Mouse (Mus musculus) stomach, embryonic 14.5 days (tissue): ENCODE measurements around the gene Arhgef3. TPM values are rescaled to one million over a fixed set of nuclear protein-coding genes. Genes with fewer than 3 reads are reported as not detected.

Source experiments
- ATAC-seq: fragments of 200-750 bp; cut with Nextera tagmentation; 2 replicates; pipeline ENCODE4 v1.8.0; 2017; ENCODE audit warnings: low read depth, moderate TSS enrichment; ENCODE audit not compliant: insufficient number of reproducible peaks, insufficient read depth, low FRiP score
- H3K27ac ChIP-seq: fragments of 300-500 bp; sonication (generic); 2 replicates; pipeline ENCODE4 v1.5.1; 2014; ENCODE audit warnings: mild to moderate bottlenecking, low read length, moderate library complexity, mixed read lengths
- H3K27me3 ChIP-seq: fragments of 300-500 bp; sonication (generic); 2 replicates; pipeline ENCODE4 v1.6.1; 2014; ENCODE audit warnings: low read length, control low read depth, mixed read lengths; ENCODE audit not compliant: control insufficient read depth, insufficient read depth
- H3K36me3 ChIP-seq: fragments of 300-500 bp; sonication (generic); 2 replicates; pipeline ENCODE4 v1.6.1; 2014; ENCODE audit warnings: mild to moderate bottlenecking, control low read depth, low read length, moderate library complexity, mixed read lengths; ENCODE audit not compliant: control insufficient read depth, insufficient read depth
- H3K4me1 ChIP-seq: fragments of 300-500 bp; sonication (generic); 2 replicates; pipeline ENCODE4 v1.6.1; 2014; ENCODE audit warnings: low read length, control low read depth, mixed read lengths; ENCODE audit not compliant: control insufficient read depth, insufficient read depth
- H3K4me2 ChIP-seq: fragments of 300-500 bp; sonication (generic); replicated peaks from 2 replicates; pipeline ENCODE4 v1.6.1; 2014; ENCODE audit warnings: low read depth, low read length, control low read depth
- H3K4me3 ChIP-seq: fragments of 300-500 bp; sonication (generic); 2 replicates; pipeline ENCODE4 v1.5.1; 2014; ENCODE audit warnings: low read depth, low read length, control low read depth
- H3K9ac ChIP-seq: fragments of 300-500 bp; sonication (generic); replicated peaks from 2 replicates; pipeline ENCODE4 v1.6.1; 2014; ENCODE audit warnings: low read depth, mild to moderate bottlenecking, control low read depth, low read length, moderate library complexity, mixed read lengths
- H3K9me3 ChIP-seq: fragments of 300-500 bp; sonication (generic); 2 replicates; pipeline ENCODE4 v1.6.1; 2016; ENCODE audit warnings: low read depth, low read length, control low read depth; ENCODE audit not compliant: control insufficient read depth
- WGBS: fragments of 180-500 bp; shearing (Covaris S2); extraction: QIAGEN DNeasy Blood & Tissue Kit; methylation state at CpG from one replicate; pipeline ENCODE4 v1.1.7; 2014; 5-methylcytosine and 5-hydroxymethylcytosine counted together
- polyA plus RNA-seq: library from polyadenylated mRNA; unstranded; fragments of >200 nt; fragmentation: Nextera tagmentation; extraction: Ambion mirVana; gene quantifications from 2 replicates; pipeline ENCODE4 v1.2.1, GENCODE M21; 2014

Gene Arhgef3
- polyA plus RNA-seq, 1 experiment from 2014 or later: 16.4 TPM

DNA sequence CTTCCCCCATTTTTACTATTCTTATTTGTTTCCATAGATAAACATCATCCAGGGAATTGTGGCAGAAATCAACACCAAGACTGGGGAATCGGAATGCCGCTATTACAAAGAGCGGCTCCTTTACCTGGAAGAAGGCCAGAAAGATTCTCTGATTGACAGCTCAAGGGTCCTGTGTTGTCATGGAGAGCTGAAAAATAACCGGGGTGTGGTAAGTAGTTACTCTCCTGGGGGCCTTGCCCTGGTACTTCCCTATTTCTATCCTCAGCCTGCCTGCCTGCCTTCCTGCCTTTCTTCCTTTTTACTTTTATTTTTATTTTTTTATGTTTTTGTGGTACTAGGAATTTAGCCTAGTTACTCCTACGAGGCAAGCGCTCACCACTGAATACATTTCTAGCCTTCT, 282.8 kb downstream of the Arhgef3 start:
- H3K36me3 ChIP-seq: no peaks in the 10 kb centered on the region
- H3K9ac ChIP-seq: no peak overlapping the region
- ATAC-seq: no peak
- 90% methylated on average over 6 of the region's 6 CpGs for WGBS
- no peak overlapping the region for H3K4me3 ChIP-seq
- no peaks in the 10 kb centered on the region for H3K4me1 ChIP-seq
- no peaks in the 10 kb centered on the region for H3K9me3 ChIP-seq
- H3K27ac ChIP-seq: no peak overlapping the region
- no peaks in the 10 kb centered on the region for H3K27me3 ChIP-seq
- H3K4me2 ChIP-seq: no peak overlapping the region

DNA sequence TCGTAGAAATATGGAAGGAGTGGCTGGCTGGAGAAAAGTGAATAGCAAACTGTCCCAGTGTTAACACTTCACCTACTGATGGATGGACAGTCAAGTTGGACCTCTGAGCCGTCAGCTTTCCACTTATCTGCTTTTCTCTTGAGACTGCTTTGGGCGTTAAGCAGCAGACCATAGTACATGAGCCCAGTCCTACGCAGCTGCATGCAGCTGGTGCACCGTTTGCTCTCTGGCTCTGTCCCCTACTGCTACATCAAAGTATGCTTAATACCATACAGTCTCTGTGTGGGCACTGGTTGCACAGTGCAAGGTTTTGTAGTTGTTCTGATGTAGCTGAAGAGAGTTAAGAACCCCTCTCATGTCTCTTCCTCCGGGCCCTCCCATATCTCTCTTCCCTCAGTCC, 285.8 kb downstream of the Arhgef3 start:
- Histone ChIP-seq H3K9me3 (no peaks in the 10 kb centered on the region), H3K9ac (no peak overlapping the region), H3K4me1 (no peaks in the 10 kb centered on the region), H3K4me2 (no peak overlapping the region), H3K4me3 (no peak overlapping the region), H3K27ac (no peak overlapping the region), H3K36me3 (no peaks in the 10 kb centered on the region), H3K27me3 (no peaks in the 10 kb centered on the region)
- WGBS: 67% methylated on average over 6 of the region's 6 CpGs
- ATAC-seq: peak; percentile 18; the same call in 1 of the 2 replicates

DNA sequence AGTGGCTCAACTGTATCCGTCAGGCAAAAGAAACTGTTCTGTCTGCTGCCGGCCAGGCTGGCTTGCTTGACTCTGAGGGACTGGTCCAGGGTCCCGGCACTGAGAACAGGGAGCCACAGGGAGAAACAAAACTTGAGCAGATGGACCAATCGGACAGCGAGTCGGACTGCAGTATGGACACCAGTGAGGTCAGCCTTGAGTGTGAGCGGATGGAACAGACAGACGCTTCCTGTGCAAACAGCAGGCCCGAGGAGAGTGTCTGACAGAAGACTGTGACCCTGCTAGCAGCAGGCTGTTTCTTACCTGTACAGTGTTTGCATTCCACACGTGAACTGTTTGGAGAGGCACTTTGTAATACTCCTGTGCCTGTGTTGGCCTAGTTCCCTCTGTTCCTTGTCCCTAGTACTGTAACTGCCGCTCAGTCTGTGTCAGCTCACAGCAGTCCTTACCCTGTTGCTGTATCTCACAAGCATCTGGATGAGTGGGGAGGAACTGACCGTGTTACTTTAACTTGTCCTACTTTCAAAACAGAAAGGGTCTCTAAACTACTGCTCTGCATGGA, 287.1 kb downstream of the Arhgef3 start:
- no peaks in the 10 kb centered on the region; the same call in 1 of the 2 replicates for H3K9me3 ChIP-seq
- no peaks in the 10 kb centered on the region for H3K36me3 ChIP-seq
- no peak overlapping the region for H3K9ac ChIP-seq
- ATAC-seq: 0 out of 2 replicates have a peak, but pooled peaks have one; percentile 14
- no peaks in the 10 kb centered on the region for H3K27me3 ChIP-seq
- WGBS: 72% methylated on average over 12 of the region's 12 CpGs
- H3K4me2 ChIP-seq: no peak overlapping the region
- peak overlapping the region; percentile 21; the same call in 1 of the 2 replicates for H3K27ac ChIP-seq
- no peak overlapping the region for H3K4me3 ChIP-seq
- H3K4me1 ChIP-seq: no peaks in the 10 kb centered on the region

DNA sequence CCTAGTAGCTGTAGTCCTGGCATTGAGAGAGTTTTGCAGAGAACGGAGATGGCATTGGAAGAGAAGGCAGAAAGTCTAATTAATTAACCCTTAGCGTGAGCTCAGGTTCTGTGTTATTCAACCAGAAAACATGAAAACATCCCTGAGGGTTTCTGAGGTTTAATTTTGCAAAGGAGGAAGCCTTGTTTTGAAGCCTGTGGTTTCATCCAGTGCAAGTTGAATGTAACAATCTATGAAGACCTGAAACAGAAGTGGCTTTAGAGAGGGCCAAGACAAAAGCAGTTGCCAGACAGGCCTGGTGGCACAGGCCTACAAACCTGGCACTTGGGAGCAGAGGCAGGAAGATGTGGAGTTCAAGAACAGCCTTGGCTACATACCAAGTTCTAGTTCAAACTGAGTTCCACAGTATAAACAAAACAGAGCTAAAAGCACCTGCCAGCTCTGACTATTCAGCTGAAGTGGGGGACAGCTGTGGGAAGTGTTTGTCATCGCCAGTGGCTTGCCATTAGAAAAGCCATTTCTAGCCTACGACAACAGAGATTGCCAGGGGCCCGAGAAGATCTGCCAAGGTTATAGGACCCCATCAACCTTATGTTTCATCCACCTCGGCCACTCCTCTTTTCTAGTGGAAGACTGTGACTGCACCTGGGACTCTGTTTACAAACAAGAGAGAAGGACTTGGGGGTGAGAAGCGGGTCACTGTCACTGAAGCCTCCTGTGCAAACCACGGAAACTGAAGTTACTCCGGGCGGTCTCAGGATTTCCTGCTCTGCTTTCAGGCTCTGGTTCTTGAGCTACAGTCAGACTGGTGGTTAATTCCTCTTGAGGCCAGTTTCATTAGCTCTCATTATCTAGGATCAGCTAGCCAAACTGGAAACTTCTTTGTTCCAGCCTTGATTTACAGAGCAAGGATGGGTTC, 287.9 kb downstream of the Arhgef3 start:
- 70% methylated on average over 10 of the region's 10 CpGs for WGBS
- no peak overlapping the region for H3K4me3 ChIP-seq
- no peaks in the 10 kb centered on the region for H3K36me3 ChIP-seq
- no peaks in the 10 kb centered on the region for H3K4me1 ChIP-seq
- H3K27me3 ChIP-seq: no peaks in the 10 kb centered on the region
- no peaks in the 10 kb centered on the region; the same call in 1 of the 2 replicates for H3K9me3 ChIP-seq
- no peak for ATAC-seq
- H3K9ac ChIP-seq: no peak overlapping the region
- H3K4me2 ChIP-seq: no peak overlapping the region
- peak overlapping the region; percentile 21; the same call in 1 of the 2 replicates for H3K27ac ChIP-seq

DNA sequence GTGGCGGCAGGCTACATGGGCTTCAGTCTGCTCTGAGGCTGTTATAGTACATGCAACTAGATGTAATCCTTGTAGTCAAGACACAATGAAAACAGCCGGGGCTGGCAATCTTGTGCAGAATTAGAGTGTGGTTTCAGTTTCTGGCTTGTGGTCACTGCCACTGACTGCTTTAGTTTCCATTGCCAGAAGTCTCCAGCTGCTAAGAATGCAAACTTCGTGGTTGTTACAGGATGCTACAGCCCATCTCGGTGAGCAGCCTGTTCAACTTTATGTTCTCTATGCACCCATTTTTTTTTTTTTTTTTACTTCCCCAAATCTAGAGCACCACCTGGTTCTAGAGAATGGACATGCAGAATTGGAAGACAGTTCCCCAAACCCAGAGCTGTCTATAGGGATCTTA, 290.8 kb downstream of the Arhgef3 start:
- Histone ChIP-seq H3K27me3 (no peaks in the 10 kb centered on the region), H3K4me3 (no peak overlapping the region), H3K27ac (no peak overlapping the region), H3K4me2 (no peak overlapping the region), H3K4me1 (no peaks in the 10 kb centered on the region), H3K9ac (no peak overlapping the region), H3K36me3 (no peaks in the 10 kb centered on the region), H3K9me3 (no peaks in the 10 kb centered on the region; the same call in 1 of the 2 replicates)
- 87% methylated on average over 4 of the region's 4 CpGs for WGBS
- ATAC-seq: no peak

DNA sequence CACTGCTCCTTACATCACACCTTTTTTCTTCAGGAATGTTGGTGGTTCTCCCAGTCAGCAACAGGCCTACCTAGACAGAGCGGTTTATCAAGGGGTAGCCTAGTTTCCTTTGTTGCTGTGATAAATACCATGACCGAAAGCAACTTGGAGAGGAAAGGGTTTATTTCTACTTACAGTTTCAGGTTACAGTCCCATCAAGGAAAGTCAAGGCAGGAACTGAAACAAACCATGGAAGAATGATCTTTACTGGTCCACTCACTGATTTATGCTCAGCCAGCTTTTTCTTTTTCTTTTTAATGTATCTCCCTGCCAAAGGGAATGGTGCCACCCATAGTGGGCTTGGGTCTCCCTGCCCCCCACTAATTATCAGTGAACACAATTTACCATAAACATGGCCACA, 291.2 kb downstream of the Arhgef3 start:
- whole genome bisulfite sequencing: 97% methylated on average over 2 of the region's 2 CpGs
- Histone ChIP-seq H3K4me1 (no peaks in the 10 kb centered on the region), H3K4me2 (no peak overlapping the region), H3K9me3 (no peaks in the 10 kb centered on the region; the same call in 1 of the 2 replicates), H3K27ac (no peak overlapping the region), H3K4me3 (no peak overlapping the region), H3K27me3 (no peaks in the 10 kb centered on the region), H3K9ac (no peak overlapping the region), H3K36me3 (no peaks in the 10 kb centered on the region)
- ATAC-seq: no peak

DNA sequence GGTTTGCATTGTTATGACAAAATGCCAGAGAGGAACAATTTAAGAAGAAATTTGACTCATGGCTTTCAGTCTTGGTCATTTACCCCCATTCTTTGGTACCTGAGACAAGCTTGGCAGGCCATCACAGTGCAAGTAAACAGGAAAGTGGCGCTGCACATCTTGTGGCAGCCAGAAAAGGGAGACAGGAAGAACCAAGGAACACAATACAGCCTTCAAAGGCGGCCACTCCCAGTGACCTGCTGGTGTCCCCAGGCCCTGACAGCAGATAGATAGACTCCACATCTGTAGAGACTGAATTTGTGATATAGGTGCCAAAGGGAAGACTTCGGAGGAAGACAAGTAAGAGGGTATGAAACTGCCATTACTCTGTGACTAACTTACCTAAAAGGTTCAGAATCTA, 293.5 kb downstream of the Arhgef3 start:
- Histone ChIP-seq H3K4me1 (no peaks in the 10 kb centered on the region), H3K9me3 (no peaks in the 10 kb centered on the region; the same call in 1 of the 2 replicates), H3K4me2 (no peak overlapping the region), H3K27me3 (no peaks in the 10 kb centered on the region), H3K9ac (no peak overlapping the region), H3K36me3 (no peaks in the 10 kb centered on the region), H3K4me3 (no peak overlapping the region), H3K27ac (no peak overlapping the region)
- no peak for ATAC-seq
- WGBS: 83% methylated on average over 3 of the region's 3 CpGs

DNA sequence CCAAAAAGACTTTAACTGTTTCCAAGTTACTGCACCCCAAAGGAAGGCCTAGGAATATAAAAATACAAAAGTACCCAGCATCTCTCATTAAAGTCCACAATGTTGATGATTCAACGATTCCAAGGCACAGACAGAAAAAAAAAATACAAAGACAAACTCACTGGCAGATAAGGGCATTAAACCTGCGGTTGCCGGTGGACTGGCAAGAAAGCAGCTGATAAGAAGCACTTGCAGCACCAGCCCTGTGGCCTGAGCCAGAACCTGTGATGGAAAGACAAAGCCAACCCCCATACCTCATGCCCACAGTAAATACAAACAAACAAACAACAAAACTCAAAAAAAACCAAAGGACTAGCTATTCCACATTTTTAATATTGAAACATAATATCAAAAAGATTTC, 295.0 kb downstream of the Arhgef3 start:
- Histone ChIP-seq H3K27me3 (no peaks in the 10 kb centered on the region), H3K36me3 (no peaks in the 10 kb centered on the region), H3K27ac (no peak overlapping the region), H3K4me2 (no peak overlapping the region), H3K4me1 (no peaks in the 10 kb centered on the region), H3K9ac (no peak overlapping the region), H3K9me3 (no peaks in the 10 kb centered on the region; the same call in 1 of the 2 replicates), H3K4me3 (no peak overlapping the region)
- 76% methylated on average over 3 of the region's 3 CpGs for WGBS
- ATAC-seq: no peak
